Mouse (Mus musculus): ENCODE measurements around the gene Luc7l3. TPM values are rescaled to one million over a fixed set of nuclear protein-coding genes. Genes with fewer than 3 reads are reported as not detected.

Gene Luc7l3
- total RNA-seq, 2 experiments from 2014 or later = 110 to 111 TPM

- peak; percentile 25 to 45 for DNase-seq (ENCODE audit: low spot score in 2 of 2)
These were observed 18.2 kb upstream of the Luc7l3 start for GRCm38 (mm10) chr11:94339732-94340585.

GRCm38 (mm10) chr11:94338347-94338746 is 16.6 kb upstream of the Luc7l3 start:
- DNase-seq (ENCODE audit: low spot score in 2 of 2) = no peak

GRCm38 (mm10) chr11:94336551-94336950 is 14.8 kb upstream of the Luc7l3 start:
- DNase-seq (ENCODE audit: low spot score in 2 of 2) = no peak

GRCm38 (mm10) chr11:94334386-94334968 is 12.7 kb upstream of the Luc7l3 start:
- DNase-seq (ENCODE audit: low spot score in 2 of 2) = no peak

- DNase-seq (ENCODE audit: low spot score in 2 of 2) = no peak
These were observed 10.9 kb upstream of the Luc7l3 start for GRCm38 (mm10) chr11:94332726-94333125.

- no peak for DNase-seq (ENCODE audit: low spot score in 2 of 2)
These were observed 8.4 kb upstream of the Luc7l3 start for GRCm38 (mm10) chr11:94330211-94330610.

GRCm38 (mm10) chr11:94329270-94329891 is 7.6 kb upstream of the Luc7l3 start:
- peak; percentile 38 to 65 for DNase-seq (ENCODE audit: low spot score in 2 of 2)

- peak in 1 of 2 experiments; percentile 23 for DNase-seq (ENCODE audit: low spot score in 2 of 2)
These were observed 6.8 kb upstream of the Luc7l3 start for GRCm38 (mm10) chr11:94328644-94329025.

- DNase-seq (ENCODE audit: low spot score in 2 of 2) = peak; percentile 96 to 98
These were observed 6.2 kb upstream of the Luc7l3 start, which contains the start of gene Ankrd40 for GRCm38 (mm10) chr11:94327693-94328643. Gene Ankrd40, plus strand, starts transcription at chr11:94328001.

- DNase-seq (ENCODE audit: low spot score in 2 of 2) = no peak
These were observed 5.2 kb upstream of the Luc7l3 start for GRCm38 (mm10) chr11:94326961-94327411.

- no peak for DNase-seq (ENCODE audit: low spot score in 2 of 2)
These were observed 2.8 kb upstream of the Luc7l3 start for GRCm38 (mm10) chr11:94324618-94325017.

- no peak for DNase-seq (ENCODE audit: low spot score in 2 of 2)
These were observed 1.6 kb upstream of the Luc7l3 start for GRCm38 (mm10) chr11:94323271-94323925.

GRCm38 (mm10) chr11:94322636-94323035 is 848 bp upstream of the Luc7l3 start:
- no peak for DNase-seq (ENCODE audit: low spot score in 2 of 2)

- peak in 1 of 2 experiments; percentile 40 for DNase-seq (ENCODE audit: low spot score in 2 of 2)
These were observed 538 bp downstream of the Luc7l3 start for GRCm38 (mm10) chr11:94320969-94321930.

- DNase-seq (ENCODE audit: low spot score in 2 of 2) = no peak
These were observed 3.7 kb downstream of the Luc7l3 start for GRCm38 (mm10) chr11:94318056-94318455.

GRCm38 (mm10) chr11:94317515-94317914 is 4.3 kb downstream of the Luc7l3 start:
- no peak for DNase-seq (ENCODE audit: low spot score in 2 of 2)

- no peak for DNase-seq (ENCODE audit: low spot score in 2 of 2)
These were observed 4.8 kb downstream of the Luc7l3 start for GRCm38 (mm10) chr11:94317014-94317413.

GRCm38 (mm10) chr11:94316528-94316927 is 5.3 kb downstream of the Luc7l3 start:
- no peak for DNase-seq (ENCODE audit: low spot score in 2 of 2)

GRCm38 (mm10) chr11:94315308-94315707 is 6.5 kb downstream of the Luc7l3 start:
- no peak for DNase-seq (ENCODE audit: low spot score in 2 of 2)

All from left cerebral cortex, adult 18-20 months (tissue).